Mouse (Mus musculus): ENCODE data around the gene Olfr222.

DNA sequence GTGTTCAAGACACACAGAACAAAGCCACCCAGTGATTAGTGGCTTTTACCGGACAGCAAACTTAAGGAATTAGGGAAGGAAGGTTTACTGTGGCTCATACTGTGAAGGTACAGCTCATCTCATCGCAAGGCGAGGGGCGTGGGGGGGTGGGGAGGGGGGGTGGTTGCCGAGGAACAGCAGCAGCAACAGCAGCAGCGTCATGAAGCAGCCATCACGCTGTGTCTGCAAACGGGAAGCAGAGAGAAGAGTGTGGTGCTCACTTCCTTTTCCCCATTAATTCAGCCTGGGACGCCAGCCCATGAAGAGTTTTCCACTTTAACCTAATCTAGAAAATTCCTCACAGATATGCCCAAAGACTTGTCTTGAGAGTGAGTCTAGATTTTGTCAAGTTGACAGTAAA lies 13.2 kb downstream of the Olfr222 start:
- TF ChIP-seq CTCF (IDR thresholded peaks at IDR 0.05; ENCODE audit: insufficient read depth, low read depth, low read length) (no peak), POLR2A (IDR thresholded peaks at IDR 0.05; ENCODE audit: insufficient read depth, low read depth, low read length) (no peak)
